In genomic region chr1:194798511-194798910, GRCm38 (mm10) we compare ENCODE assay signal across 28 mouse cellular contexts.
A peak's percentile ranks its signal among the peaks of the same experiment; 100 is the strongest.
DNase-seq lines count a peak whose midpoint lies in the region; ATAC-seq and TF ChIP-seq lines count a peak whose summit lies in the region.
"Had no signal": no experiment of that assay in that cellular context is flagged by ENCODE, and none has a peak within 500 bp of the region (broad histone marks: within the 10 kb centered on the region; RNA-seq: fewer than 3 reads in every experiment).

No protein-coding gene starts in this region.

- no peak for TF ChIP-seq CTCF in midbrain, postnatal 0 days (IDR thresholded peaks at IDR 0.05)

- H3K4me1 ChIP-seq in forebrain, embryonic 14.5 days (ENCODE audit: control insufficient read depth, insufficient read depth, low read length) = no peaks in the 10 kb centered on the region
- H3K4me1 ChIP-seq in forebrain, embryonic 12.5 days = peaks cover 6% of the 10 kb centered on the region; the same call in 1 of the 2 replicates
- H3K4me1 ChIP-seq in midbrain, embryonic 11.5 days (ENCODE audit: control insufficient read depth, insufficient read depth, low read length) = no peaks in the 10 kb centered on the region
- H3K4me1 ChIP-seq in midbrain, postnatal 0 days (ENCODE audit: insufficient read depth, low read length) = no peaks in the 10 kb centered on the region
- H3K4me1 ChIP-seq in forebrain, embryonic 16.5 days (replicated peaks; ENCODE audit: control insufficient read depth, insufficient read depth, low read length) = 0 out of 2 replicates have a peak, but pooled peaks cover 4% of the 10 kb centered on the region
- H3K4me1 ChIP-seq in limb, embryonic 10.5 days = no peaks in the 10 kb centered on the region
- no peaks in the 10 kb centered on the region for H3K4me1 ChIP-seq in hindbrain, embryonic 16.5 days (ENCODE audit: control insufficient read depth, insufficient read depth, low read depth, low read length)
- H3K4me1 ChIP-seq: embryonic facial prominence, embryonic 12.5 days; embryonic facial prominence, embryonic 15.5 days; heart, embryonic 10.5 days; heart, embryonic 13.5 days had no signal

- H3K9ac ChIP-seq in forebrain, embryonic 14.5 days (ENCODE audit: low read length) = no peak overlapping the region
- H3K9ac ChIP-seq in forebrain, embryonic 12.5 days = no peak overlapping the region
- H3K9ac ChIP-seq in midbrain, embryonic 11.5 days (ENCODE audit: low read length) = no peak overlapping the region
- no peak overlapping the region for H3K9ac ChIP-seq in midbrain, postnatal 0 days (replicated peaks; ENCODE audit: low read length, poor library complexity, severe bottlenecking)
- no peak overlapping the region for H3K9ac ChIP-seq in forebrain, embryonic 16.5 days (replicated peaks; ENCODE audit: low read depth, low read length)
- no peak overlapping the region for H3K9ac ChIP-seq in hindbrain, embryonic 16.5 days (ENCODE audit: low read depth, low read length)
- H3K9ac ChIP-seq: embryonic facial prominence, embryonic 12.5 days; embryonic facial prominence, embryonic 15.5 days; heart, embryonic 13.5 days; hindbrain, embryonic 14.5 days had no signal

- no peak overlapping the region for H3K27ac ChIP-seq in forebrain, embryonic 14.5 days (ENCODE audit: low read depth, low read length)
- H3K27ac ChIP-seq in forebrain, embryonic 12.5 days = no peak overlapping the region
- no peak overlapping the region for H3K27ac ChIP-seq in midbrain, embryonic 11.5 days (ENCODE audit: low read depth, low read length)
- H3K27ac ChIP-seq in midbrain, postnatal 0 days (ENCODE audit: low read depth, low read length) = no peak overlapping the region
- H3K27ac ChIP-seq in forebrain, embryonic 16.5 days (ENCODE audit: low read length) = no peak overlapping the region
- H3K27ac ChIP-seq in limb, embryonic 10.5 days = no peak overlapping the region
- no peak overlapping the region for H3K27ac ChIP-seq in hindbrain, embryonic 16.5 days (ENCODE audit: low read depth, low read length)
- H3K27ac ChIP-seq: embryonic facial prominence, embryonic 12.5 days; embryonic facial prominence, embryonic 15.5 days; heart, adult 2 months; heart, embryonic 10.5 days; heart, embryonic 13.5 days; hindbrain, embryonic 14.5 days had no signal

- peaks cover 99% of the 10 kb centered on the region for H3K36me3 ChIP-seq in forebrain, embryonic 14.5 days (ENCODE audit: control insufficient read depth, insufficient read depth, low read length)
- H3K36me3 ChIP-seq in forebrain, embryonic 12.5 days (replicated peaks) = peaks cover 86% of the 10 kb centered on the region
- peaks cover 5% of the 10 kb centered on the region for H3K36me3 ChIP-seq in midbrain, embryonic 11.5 days (ENCODE audit: control insufficient read depth, insufficient read depth, low read length)
- peaks cover 79% of the 10 kb centered on the region for H3K36me3 ChIP-seq in midbrain, postnatal 0 days (ENCODE audit: insufficient read depth, low read length)
- peaks cover 82% of the 10 kb centered on the region for H3K36me3 ChIP-seq in forebrain, embryonic 16.5 days (ENCODE audit: control insufficient read depth, insufficient read depth)
- peaks cover 22% of the 10 kb centered on the region; the same call in 1 of the 2 replicates for H3K36me3 ChIP-seq in limb, embryonic 10.5 days
- H3K36me3 ChIP-seq in hindbrain, embryonic 16.5 days (ENCODE audit: control insufficient read depth, insufficient read depth, low read length) = peaks cover 40% of the 10 kb centered on the region
- H3K36me3 ChIP-seq: G1E had no signal

- H3K4me2 ChIP-seq in forebrain, embryonic 14.5 days (ENCODE audit: low read length) = no peak overlapping the region
- H3K4me2 ChIP-seq in forebrain, embryonic 12.5 days = no peak overlapping the region
- H3K4me2 ChIP-seq in midbrain, embryonic 11.5 days = no peak overlapping the region
- H3K4me2 ChIP-seq in midbrain, postnatal 0 days (ENCODE audit: low read depth, low read length, poor library complexity, severe bottlenecking) = no peak overlapping the region
- H3K4me2 ChIP-seq in forebrain, embryonic 16.5 days (ENCODE audit: low read length) = no peak overlapping the region
- no peak overlapping the region for H3K4me2 ChIP-seq in hindbrain, embryonic 16.5 days (ENCODE audit: low read length)
- H3K4me2 ChIP-seq: embryonic facial prominence, embryonic 12.5 days; embryonic facial prominence, embryonic 15.5 days; heart, embryonic 13.5 days; hindbrain, embryonic 14.5 days had no signal

- no peak for ATAC-seq in forebrain, embryonic 14.5 days
- no peak for ATAC-seq in forebrain, embryonic 12.5 days (ENCODE audit: low FRiP score)
- 0 out of 2 replicates have a peak, but pooled peaks have one; percentile 34 for ATAC-seq in midbrain, embryonic 11.5 days (ENCODE audit: low FRiP score)
- ATAC-seq in midbrain, postnatal 0 days (ENCODE audit: low FRiP score) = no peak
- peak; percentile 51 for ATAC-seq in forebrain, embryonic 16.5 days
- ATAC-seq in hindbrain, embryonic 16.5 days = no peak
- ATAC-seq: intestine, postnatal 0 days; Patski had no signal

- H3K27me3 ChIP-seq in forebrain, embryonic 14.5 days (replicated peaks; ENCODE audit: control insufficient read depth, insufficient read depth, low read length) = no peaks in the 10 kb centered on the region
- H3K27me3 ChIP-seq in forebrain, embryonic 12.5 days = no peaks in the 10 kb centered on the region
- no peaks in the 10 kb centered on the region for H3K27me3 ChIP-seq in midbrain, embryonic 11.5 days (ENCODE audit: control insufficient read depth, insufficient read depth, low read length)
- H3K27me3 ChIP-seq in midbrain, postnatal 0 days (ENCODE audit: insufficient read depth, low read length) = no peaks in the 10 kb centered on the region
- H3K27me3 ChIP-seq in forebrain, embryonic 16.5 days (replicated peaks; ENCODE audit: control insufficient read depth, insufficient read depth, low read length) = no peaks in the 10 kb centered on the region
- no peaks in the 10 kb centered on the region for H3K27me3 ChIP-seq in limb, embryonic 10.5 days (ENCODE audit: low read depth, poor library complexity, severe bottlenecking)
- no peaks in the 10 kb centered on the region for H3K27me3 ChIP-seq in hindbrain, embryonic 16.5 days (replicated peaks; ENCODE audit: control insufficient read depth, insufficient read depth, low read length)
- H3K27me3 ChIP-seq: CH12.LX; embryonic facial prominence, embryonic 12.5 days; embryonic facial prominence, embryonic 15.5 days; heart, embryonic 13.5 days; Patski had no signal

- peak; percentile 27 for DNase-seq in forebrain, embryonic 14.5 days (ENCODE audit: low spot score)
- no peak for DNase-seq in midbrain, embryonic 11.5 days (ENCODE audit: low spot score, missing footprints)
- DNase-seq in midbrain, postnatal 0 days (ENCODE audit: low spot score) = no peak
- DNase-seq in limb, embryonic 10.5 days (ENCODE audit: low spot score) = no peak
- DNase-seq: adrenal gland, adult 2 months; adrenal gland, postnatal 25 days; B cell, adult 2 months; cerebellum, adult 11 months; cerebellum, adult 2 months; cerebellum, adult 9-11 months; cerebellum, postnatal 25 days; gastrocnemius, postnatal 10 days; gastrocnemius, postnatal 36 days; heart, adult 2 months; heart, postnatal 14 days; heart, postnatal 4 days had no signal

- H3K9me3 ChIP-seq in forebrain, embryonic 14.5 days (replicated peaks; ENCODE audit: control insufficient read depth, low read length) = no peaks in the 10 kb centered on the region
- H3K9me3 ChIP-seq in forebrain, embryonic 12.5 days = no peaks in the 10 kb centered on the region
- H3K9me3 ChIP-seq in midbrain, embryonic 11.5 days (ENCODE audit: control insufficient read depth, low read length) = no peaks in the 10 kb centered on the region
- no peaks in the 10 kb centered on the region for H3K9me3 ChIP-seq in midbrain, postnatal 0 days (ENCODE audit: low read length)
- H3K9me3 ChIP-seq in forebrain, embryonic 16.5 days (ENCODE audit: control insufficient read depth, low read length) = no peaks in the 10 kb centered on the region
- no peaks in the 10 kb centered on the region for H3K9me3 ChIP-seq in limb, embryonic 10.5 days (replicated peaks)
- no peaks in the 10 kb centered on the region for H3K9me3 ChIP-seq in hindbrain, embryonic 16.5 days (ENCODE audit: control insufficient read depth, low read length)
- H3K9me3 ChIP-seq: embryonic facial prominence, embryonic 12.5 days; embryonic facial prominence, embryonic 15.5 days; G1E; heart, embryonic 10.5 days; heart, embryonic 13.5 days had no signal

- H3K4me3 ChIP-seq in forebrain, embryonic 14.5 days (ENCODE audit: low read depth, low read length) = no peak overlapping the region
- H3K4me3 ChIP-seq in forebrain, embryonic 12.5 days (replicated peaks) = no peak overlapping the region
- H3K4me3 ChIP-seq in midbrain, embryonic 11.5 days (ENCODE audit: low read depth, low read length) = no peak overlapping the region
- H3K4me3 ChIP-seq in midbrain, postnatal 0 days (ENCODE audit: low read depth, low read length) = no peak overlapping the region
- no peak overlapping the region for H3K4me3 ChIP-seq in forebrain, embryonic 16.5 days (replicated peaks; ENCODE audit: low read length)
- H3K4me3 ChIP-seq in limb, embryonic 10.5 days = no peak overlapping the region
- H3K4me3 ChIP-seq in hindbrain, embryonic 16.5 days (ENCODE audit: low read length) = no peak overlapping the region
- H3K4me3 ChIP-seq: embryonic facial prominence, embryonic 12.5 days; embryonic facial prominence, embryonic 15.5 days; heart, adult 2 months; heart, embryonic 10.5 days; heart, embryonic 13.5 days had no signal

Comparison
In these comparisons a context has a peak if more than half of its experiments do, and no peak if none do; other contexts are left out.
1. ATAC-seq: peak in midbrain, embryonic 11.5 days (single experiment) and forebrain, embryonic 16.5 days (single experiment); none in forebrain, embryonic 14.5 days (single experiment), forebrain, embryonic 12.5 days (single experiment), midbrain, postnatal 0 days (single experiment) and hindbrain, embryonic 16.5 days (single experiment).